Mouse (Mus musculus) heart, adult 2 months (tissue): Measurements from ENCODE around the gene Fam32a.

ENCODE experiments used
- CTCF ChIP-seq: fragments of 200-600 bp; IDR thresholded peaks from 2 replicates; pipeline ENCODE4 v1.8.1; 2022; ENCODE audit warnings: antibody characterized with exemption, mild to moderate bottlenecking, moderate library complexity
- EP300 ChIP-seq: fragments of 200-500 bp; IDR thresholded peaks from 2 replicates; pipeline ENCODE4 v1.6.1; 2011; ENCODE audit warnings: low read depth, low read length, control low read depth; ENCODE audit not compliant: insufficient read depth
- POLR2A ChIP-seq: fragments of 200-500 bp; IDR thresholded peaks from 2 replicates; pipeline ENCODE4 v1.6.1; 2011; ENCODE audit warnings: mild to moderate bottlenecking, low read depth, low read length, control low read depth; ENCODE audit not compliant: insufficient read depth

GRCm38 (mm10) chr8:72215871-72216270 lies 3.7 kb upstream of the Fam32a start:
- TF ChIP-seq CTCF (no peak), POLR2A (no peak), EP300 (no peak)
